Mouse (Mus musculus) forebrain, postnatal 0 days (tissue): ENCODE measurements around the gene Ahdc1. TPM values are rescaled to one million over a fixed set of nuclear protein-coding genes. Genes with fewer than 3 reads are reported as not detected.

Experiments used
- ATAC-seq: fragments of 200-750 bp; cut with Nextera tagmentation; 2 replicates; pipeline ENCODE4 v1.8.0; 2017; ENCODE audit warnings: mild to moderate bottlenecking, moderate library complexity
- DNase-seq: peaks from one replicate; pipeline ENCODE4 v3.0.0-alpha.2; 2015
- H3K27ac ChIP-seq: fragments of 300-500 bp; sonication (generic); 2 replicates; pipeline ENCODE4 v1.5.1; 2014; ENCODE audit warnings: low read depth, mild to moderate bottlenecking, antibody characterized with exemption, low read length, moderate library complexity, mixed read lengths
- H3K27me3 ChIP-seq: fragments of 300-500 bp; sonication (generic); 2 replicates; pipeline ENCODE4 v1.6.1; 2014; ENCODE audit warnings: mild to moderate bottlenecking, low read length, mixed read lengths; ENCODE audit not compliant: insufficient read depth
- H3K36me3 ChIP-seq: fragments of 300-500 bp; sonication (generic); 2 replicates; pipeline ENCODE4 v1.6.1; 2014; ENCODE audit warnings: mild to moderate bottlenecking, moderate library complexity; ENCODE audit not compliant: insufficient read depth
- H3K4me1 ChIP-seq: fragments of 300-500 bp; sonication (generic); 2 replicates; pipeline ENCODE4 v1.6.1; 2014; ENCODE audit warnings: antibody characterized with exemption; ENCODE audit not compliant: insufficient read depth
- H3K4me2 ChIP-seq: fragments of 300-500 bp; sonication (generic); 2 replicates; pipeline ENCODE4 v1.6.1; 2014; ENCODE audit warnings: low read depth, mild to moderate bottlenecking, moderate library complexity
- H3K4me3 ChIP-seq: fragments of 300-500 bp; sonication (generic); 2 replicates; pipeline ENCODE4 v1.5.1; 2014; ENCODE audit warnings: low read depth, low read length, mixed read lengths
- H3K9ac ChIP-seq: fragments of 300-500 bp; sonication (generic); 2 replicates; pipeline ENCODE4 v1.6.1; 2014; ENCODE audit warnings: mild to moderate bottlenecking
- H3K9me3 ChIP-seq: fragments of 300-500 bp; sonication (generic); 2 replicates; pipeline ENCODE4 v1.6.1; 2016; ENCODE audit warnings: low read length
- CTCF ChIP-seq: sonication (generic); IDR thresholded peaks from 2 replicates; pipeline ENCODE4 v1.5.1; 2016; ENCODE audit warnings: antibody characterized with exemption, control low read depth, low read depth
- WGBS: fragments of 180-500 bp; shearing (Covaris S2); extraction: QIAGEN DNeasy Blood & Tissue Kit; methylation state at CpG from one replicate; pipeline ENCODE4 v1.1.7; 2014; 5-methylcytosine and 5-hydroxymethylcytosine counted together
- polyA plus RNA-seq: library from polyadenylated mRNA; unstranded; fragments of >200 nt; fragmentation: Nextera tagmentation; extraction: Ambion mirVana; gene quantifications from 2 replicates; pipeline ENCODE4 v1.2.1, GENCODE M21; 2015
- total RNA-seq: library from RNA; depleted of rRNA; stranded (reverse); fragments of >200 nt; gene quantifications from 2 replicates; pipeline ENCODE4 v1.2.3, GENCODE M21; 2014

The Ahdc1 gene
- total and polyA plus RNA-seq, 2 experiments from 2014 or later, result 8.4 to 82.4 TPM

DNA sequence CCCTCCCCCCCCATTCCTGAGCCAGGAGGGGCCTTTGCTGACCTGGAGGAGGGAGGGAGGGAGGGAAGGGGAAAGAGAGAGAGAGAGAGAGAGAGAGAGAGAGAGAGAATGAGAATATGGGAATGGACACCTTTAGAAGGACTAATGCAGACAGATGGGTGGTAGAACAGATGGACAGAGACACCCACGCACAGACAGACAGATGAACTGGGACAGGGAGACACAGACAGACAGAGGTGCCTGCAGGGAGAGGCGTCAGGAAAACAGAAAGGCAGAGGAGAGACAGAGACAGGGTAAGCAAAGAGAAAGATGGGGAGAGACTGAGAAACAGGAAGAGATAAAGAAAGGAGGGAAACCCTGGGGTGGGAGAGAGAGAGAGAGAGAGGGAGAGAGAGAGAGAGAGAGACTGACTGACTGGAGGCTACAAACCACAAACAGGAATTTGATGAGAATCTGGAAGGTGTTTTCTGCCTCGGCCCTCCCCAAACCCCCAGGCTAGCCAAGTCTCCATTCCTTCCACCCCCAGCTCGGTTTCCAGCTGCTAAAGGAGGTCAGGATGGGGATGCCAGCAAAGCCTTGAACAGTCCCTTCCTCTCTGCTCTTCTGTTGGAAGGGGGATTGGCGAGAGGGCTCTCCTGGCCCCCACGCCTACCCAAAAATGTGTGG, 6.7 kb downstream of the Ahdc1 start:
- TF ChIP-seq CTCF, result no peak
- 54% methylated on average over 6 of the region's 6 CpGs for WGBS
- no peak overlapping the region for H3K9ac ChIP-seq
- no peak overlapping the region for H3K4me3 ChIP-seq
- H3K4me1 ChIP-seq, result peaks cover 57% of the 10 kb centered on the region
- H3K27ac ChIP-seq, result no peak overlapping the region
- H3K9me3 ChIP-seq, result no peaks in the 10 kb centered on the region
- ATAC-seq, result no peak
- no peak for DNase-seq
- H3K27me3 ChIP-seq, result no peaks in the 10 kb centered on the region
- H3K36me3 ChIP-seq, result peaks cover 2% of the 10 kb centered on the region; the same call in 1 of the 2 replicates
- H3K4me2 ChIP-seq, result no peak overlapping the region

GRCm38 (mm10) chr4:133018263-133018798, 7.3 kb downstream of the Ahdc1 start:
- Histone ChIP-seq H3K9me3 (no peaks in the 10 kb centered on the region), H3K4me2 (no peak overlapping the region), H3K27me3 (no peaks in the 10 kb centered on the region), H3K9ac (no peak overlapping the region), H3K4me1 (peaks cover 61% of the 10 kb centered on the region), H3K36me3 (peaks cover 2% of the 10 kb centered on the region; the same call in 1 of the 2 replicates), H3K27ac (no peak overlapping the region), H3K4me3 (no peak overlapping the region)
- DNase-seq (no peak), ATAC-seq (no peak)
- WGBS, result 69% methylated on average over 3 of the region's 3 CpGs
- TF ChIP-seq CTCF, result no peak

DNA sequence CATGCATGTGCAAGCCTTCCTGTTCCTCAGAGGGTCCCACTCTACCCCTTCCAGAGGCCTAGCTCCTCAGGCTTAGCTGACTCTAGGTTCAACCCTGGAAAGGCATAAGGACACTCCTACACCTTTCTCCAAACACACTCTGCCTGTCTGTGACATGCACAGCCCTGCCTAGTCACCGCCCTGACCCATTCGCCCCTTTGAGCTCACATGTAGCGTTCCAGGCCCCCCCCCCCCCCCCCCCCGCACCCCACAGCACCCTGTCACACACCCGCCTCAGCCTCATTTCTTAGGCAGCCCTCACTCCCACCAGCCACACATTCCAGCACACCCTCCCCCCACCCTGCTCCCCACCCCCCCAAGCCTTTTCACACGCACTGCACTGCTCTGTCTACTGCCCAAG, 9.7 kb downstream of the Ahdc1 start:
- no peak overlapping the region; the same call in 1 of the 2 replicates for H3K4me2 ChIP-seq

DNA sequence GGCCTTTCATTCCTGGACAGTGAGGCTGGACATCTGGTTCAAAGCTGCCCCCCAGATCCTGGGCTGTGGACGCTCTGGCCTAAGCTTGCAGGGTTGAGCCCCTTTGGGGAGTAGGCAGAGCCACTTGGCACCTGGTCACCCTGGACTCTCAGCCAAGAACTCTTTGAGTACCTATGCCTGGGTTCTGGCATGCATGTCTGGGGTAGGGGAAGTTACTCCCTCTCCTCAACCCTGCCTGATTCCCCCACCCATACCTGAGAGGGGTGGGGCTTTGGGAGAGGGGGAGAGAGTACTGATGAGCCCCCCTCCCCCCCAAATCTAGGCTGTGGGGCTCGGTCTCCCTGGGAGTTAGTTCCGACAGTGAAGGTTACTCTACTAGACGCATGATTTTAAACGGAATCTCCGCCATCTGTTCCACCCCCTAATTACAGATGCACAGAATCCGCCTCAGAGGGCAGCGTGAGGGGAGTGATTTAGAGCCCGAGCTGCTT, 10.2 kb downstream of the Ahdc1 start:
- peak overlapping the region; percentile 28; the same call in 1 of the 2 replicates for H3K9ac ChIP-seq
- no peak for DNase-seq
- H3K36me3 ChIP-seq, result peaks cover 2% of the 10 kb centered on the region; the same call in 1 of the 2 replicates
- H3K27me3 ChIP-seq, result no peaks in the 10 kb centered on the region
- 5% methylated on average over 9 of the region's 9 CpGs for WGBS
- peaks cover 60% of the 10 kb centered on the region for H3K4me1 ChIP-seq
- ATAC-seq, result peak; percentile 26; the same call in 1 of the 2 replicates
- H3K9me3 ChIP-seq, result no peaks in the 10 kb centered on the region
- no peak overlapping the region for H3K4me3 ChIP-seq
- no peak overlapping the region for H3K27ac ChIP-seq
- peak overlapping the region; percentile 45 for H3K4me2 ChIP-seq
- TF ChIP-seq CTCF, result no peak

More for the DNA sequence above, 9.7 kb downstream of the Ahdc1 start:
- H3K4me3 ChIP-seq, result no peak overlapping the region
- WGBS, result 30% methylated on average over 5 of the region's 6 CpGs
- no peak overlapping the region for H3K27ac ChIP-seq
- DNase-seq (no peak), ATAC-seq (no peak)
- H3K36me3 ChIP-seq, result peaks cover 2% of the 10 kb centered on the region; the same call in 1 of the 2 replicates
- H3K9me3 ChIP-seq, result no peaks in the 10 kb centered on the region
- H3K4me1 ChIP-seq, result peaks cover 65% of the 10 kb centered on the region
- no peak overlapping the region for H3K9ac ChIP-seq
- no peaks in the 10 kb centered on the region for H3K27me3 ChIP-seq
- TF ChIP-seq CTCF, result no peak

DNA sequence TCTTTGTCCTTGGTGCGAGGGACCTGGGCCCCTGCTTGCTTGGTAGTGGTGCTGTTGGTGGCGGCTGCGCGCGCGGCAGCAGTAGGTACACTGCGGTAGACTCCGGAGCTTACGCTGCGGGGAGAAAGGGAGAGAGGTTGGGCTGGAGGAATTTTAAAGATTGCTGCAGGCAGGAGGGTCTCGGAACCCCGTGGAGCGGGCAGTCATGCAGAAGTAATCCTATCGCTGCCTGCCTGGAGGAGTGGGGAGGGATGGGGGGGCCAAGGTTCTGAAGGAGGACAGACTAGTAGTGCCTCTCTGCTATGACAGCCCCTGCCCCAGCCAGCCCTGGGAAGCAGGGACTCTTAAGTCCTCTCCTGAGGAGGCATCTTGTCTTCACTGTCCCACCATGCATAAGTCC, 11.2 kb downstream of the Ahdc1 start:
- H3K36me3 ChIP-seq, result peaks cover 2% of the 10 kb centered on the region; the same call in 1 of the 2 replicates
- peak overlapping the region; percentile 45 for H3K4me2 ChIP-seq
- H3K27ac ChIP-seq, result 0 out of 2 replicates have a peak overlapping the region, but pooled peaks have one; percentile 50
- peak overlapping the region; percentile 9; the same call in 1 of the 2 replicates for H3K4me3 ChIP-seq
- H3K9me3 ChIP-seq, result no peaks in the 10 kb centered on the region
- TF ChIP-seq CTCF, result no peak
- peak overlapping the region; percentile 28 for H3K9ac ChIP-seq
- peaks cover 54% of the 10 kb centered on the region for H3K4me1 ChIP-seq
- 9% methylated on average over 14 of the region's 14 CpGs for WGBS
- H3K27me3 ChIP-seq, result no peaks in the 10 kb centered on the region
- DNase-seq, result no peak
- no peak for ATAC-seq

DNA sequence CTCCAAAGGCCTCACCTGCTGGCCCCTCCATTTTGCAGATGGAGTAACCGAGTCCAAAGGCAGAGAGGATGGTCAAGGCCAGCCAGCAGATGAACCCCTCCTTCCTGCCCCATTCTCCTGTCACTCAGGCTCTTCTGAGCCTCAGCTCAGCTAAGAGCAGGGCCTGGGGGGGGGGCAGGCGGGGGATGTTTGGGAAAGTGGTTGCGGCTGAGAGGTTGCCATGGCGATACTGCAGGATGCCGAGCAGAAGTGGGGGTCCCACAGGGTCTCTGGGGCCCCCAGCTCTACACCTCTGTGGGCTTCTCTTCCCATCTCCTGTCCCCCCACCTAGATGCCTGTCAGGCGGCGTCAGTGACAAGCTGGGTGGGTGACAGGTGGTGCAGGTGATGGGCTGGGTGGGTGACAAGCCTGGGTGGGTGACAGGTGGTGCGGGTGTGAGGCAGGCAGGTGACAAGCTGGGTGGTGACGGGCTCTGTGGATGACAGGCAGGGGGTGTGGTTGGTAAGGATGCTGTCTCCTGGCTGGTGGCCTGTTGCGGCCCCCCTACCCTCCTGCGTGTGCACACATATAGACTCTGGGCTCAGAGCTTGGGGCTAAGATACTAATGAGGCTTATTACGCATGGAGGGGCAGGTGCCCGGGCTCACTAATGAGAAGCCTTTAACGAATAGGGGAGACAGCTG, 12.0 kb downstream of the Ahdc1 start:
- H3K4me3 ChIP-seq, result peak overlapping the region; percentile 0; the same call in 1 of the 2 replicates

More for the DNA sequence above, 12.0 kb downstream of the Ahdc1 start:
- no peaks in the 10 kb centered on the region for H3K27me3 ChIP-seq
- DNase-seq (peak; percentile 63), ATAC-seq (peak; percentile 79)
- H3K4me1 ChIP-seq, result peaks cover 50% of the 10 kb centered on the region
- peak overlapping the region; percentile 45 for H3K4me2 ChIP-seq
- no peaks in the 10 kb centered on the region for H3K9me3 ChIP-seq
- 10% methylated on average over 12 of the region's 14 CpGs for WGBS
- peaks cover 2% of the 10 kb centered on the region; the same call in 1 of the 2 replicates for H3K36me3 ChIP-seq
- TF ChIP-seq CTCF, result no peak
- 0 out of 2 replicates have a peak overlapping the region, but pooled peaks have one; percentile 50 for H3K27ac ChIP-seq
- peak overlapping the region; percentile 6 for H3K9ac ChIP-seq
